Mouse (Mus musculus) frontal cortex, adult 2 months (tissue): ENCODE measurements around the gene Zyx. TPM values are rescaled to one million over a fixed set of nuclear protein-coding genes. Genes with fewer than 3 reads are reported as not detected.

ENCODE experiments used
- DNase-seq, 2 experiments: peaks; one replicate each; pipeline ENCODE4 v3.0.0; 2022; ENCODE audit warnings: low spot score in 1 of 2; ENCODE audit errors: extremely low spot score in 1 of 2
- polyA plus RNA-seq: library from polyadenylated mRNA; depleted of rRNA; stranded (reverse); fragments of >200 nt; gene quantifications from 2 replicates; pipeline ENCODE4 v1.2.3, GENCODE M21; 2012; rRNA removed

The Zyx gene
- polyA plus RNA-seq = 59.7 and 69.8 TPM in 2 replicates

DNA sequence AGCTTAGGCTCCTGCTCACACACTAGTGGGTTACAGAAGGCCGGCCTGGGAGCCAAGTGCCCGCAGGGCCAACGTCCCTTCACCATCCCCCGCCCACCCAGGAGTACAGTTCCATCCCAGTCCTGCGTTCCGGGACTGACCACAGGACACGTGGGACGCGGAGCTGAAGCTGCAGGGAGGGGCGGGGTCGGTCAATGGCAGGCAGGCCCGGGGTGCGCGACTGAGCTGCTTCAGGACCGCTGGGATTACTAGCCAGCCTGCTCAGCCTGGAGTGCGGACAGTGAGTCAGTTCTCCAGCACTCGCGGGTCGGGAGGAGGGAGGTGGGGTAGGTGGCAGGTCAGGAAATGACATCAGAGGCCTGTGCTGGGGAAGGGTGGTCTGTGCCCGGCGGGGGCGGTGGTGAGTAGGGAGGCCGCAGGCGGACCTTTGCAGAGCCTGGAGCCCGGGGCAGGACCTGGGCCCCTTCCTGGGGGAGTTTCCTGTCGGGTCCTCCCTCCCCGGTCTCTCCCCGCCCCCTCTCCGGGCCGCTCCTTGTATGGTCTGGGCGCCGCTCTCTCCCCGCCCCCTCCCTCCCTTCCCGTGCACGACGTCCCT, at the start of gene Zyx:
Gene Zyx (plus strand): TSS at position 205 of the 595 bp plus-strand sequence.
- peak; percentile 65 to 79 for DNase-seq

DNA sequence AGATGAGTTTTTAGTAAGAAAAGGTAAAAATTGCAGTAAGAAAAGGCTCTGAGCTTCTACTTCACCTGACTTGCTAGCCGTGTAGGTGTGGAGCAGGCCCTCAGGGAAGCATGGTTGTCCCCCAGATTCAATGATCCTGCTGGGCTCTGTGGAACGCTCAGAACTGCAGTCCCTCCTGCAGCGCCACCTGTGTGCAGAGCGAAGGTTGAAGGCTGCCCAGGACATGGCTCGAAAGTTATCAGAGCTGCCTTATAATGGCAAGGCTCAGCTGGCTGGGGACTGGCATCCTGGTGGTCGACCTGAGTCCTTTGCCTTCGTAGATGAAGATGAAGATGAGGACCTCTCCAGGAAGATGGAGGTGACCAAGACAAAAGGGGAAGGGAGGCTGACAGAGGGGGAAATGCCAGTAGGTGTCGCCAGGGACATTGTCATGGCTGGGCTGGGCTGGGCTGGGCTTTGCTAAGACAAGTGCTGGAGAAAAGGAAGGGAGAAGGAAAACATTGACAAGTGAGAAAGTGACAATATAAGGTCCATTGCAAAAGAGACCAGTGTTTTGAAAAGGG, 39.5 kb upstream of the Zyx start:
- DNase-seq = no peak

DNA sequence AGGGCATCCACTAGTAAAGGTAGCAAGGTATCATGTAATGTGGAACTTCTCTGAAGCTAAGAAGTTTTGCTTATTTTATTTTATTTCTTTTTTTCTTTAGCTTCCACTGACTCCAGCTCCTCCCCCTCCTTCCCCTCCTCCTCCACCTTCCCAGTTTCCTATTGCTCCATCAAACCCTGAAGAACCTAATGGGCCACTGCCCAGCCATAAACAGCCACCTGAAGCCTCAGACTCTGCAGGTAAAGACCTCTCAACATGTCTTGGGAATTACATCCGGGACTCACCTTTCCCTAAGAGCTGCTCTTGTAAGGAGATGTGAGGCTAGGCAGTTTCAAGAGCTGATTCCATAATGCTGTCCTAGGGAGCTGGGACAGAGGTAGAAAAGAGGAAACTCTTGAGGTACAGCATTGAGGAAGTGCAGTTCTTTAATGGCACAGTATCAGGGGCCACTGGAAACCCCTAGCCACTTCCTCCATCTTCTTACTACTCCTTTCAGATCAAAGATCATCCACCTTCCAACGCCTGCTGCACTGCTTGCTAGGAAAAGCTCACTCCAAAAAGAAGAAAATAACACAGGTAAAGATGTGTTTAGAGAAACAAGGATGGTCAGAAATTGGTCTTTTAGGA, 38.9 kb upstream of the Zyx start:
- no peak for DNase-seq

DNA sequence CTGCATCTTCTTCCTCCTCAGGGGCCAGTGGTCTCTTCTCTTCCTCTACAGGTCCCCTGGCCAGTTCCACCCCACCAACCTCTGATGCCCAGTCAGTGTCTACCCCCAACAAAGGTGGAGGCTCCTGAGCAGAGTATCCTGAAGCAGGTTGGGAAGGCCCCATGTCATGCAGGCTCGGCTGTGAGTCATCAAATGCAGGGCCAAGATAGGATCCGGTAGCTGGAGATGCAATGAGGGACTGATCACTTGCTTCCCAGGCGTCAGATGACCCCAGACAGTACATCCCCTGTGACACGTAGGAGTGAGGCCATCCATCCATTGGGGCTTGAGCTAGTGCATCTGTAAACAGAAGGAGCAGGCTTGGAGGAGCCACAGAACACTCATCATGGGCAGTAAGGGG, 31.1 kb upstream of the Zyx start:
- no peak for DNase-seq

DNA sequence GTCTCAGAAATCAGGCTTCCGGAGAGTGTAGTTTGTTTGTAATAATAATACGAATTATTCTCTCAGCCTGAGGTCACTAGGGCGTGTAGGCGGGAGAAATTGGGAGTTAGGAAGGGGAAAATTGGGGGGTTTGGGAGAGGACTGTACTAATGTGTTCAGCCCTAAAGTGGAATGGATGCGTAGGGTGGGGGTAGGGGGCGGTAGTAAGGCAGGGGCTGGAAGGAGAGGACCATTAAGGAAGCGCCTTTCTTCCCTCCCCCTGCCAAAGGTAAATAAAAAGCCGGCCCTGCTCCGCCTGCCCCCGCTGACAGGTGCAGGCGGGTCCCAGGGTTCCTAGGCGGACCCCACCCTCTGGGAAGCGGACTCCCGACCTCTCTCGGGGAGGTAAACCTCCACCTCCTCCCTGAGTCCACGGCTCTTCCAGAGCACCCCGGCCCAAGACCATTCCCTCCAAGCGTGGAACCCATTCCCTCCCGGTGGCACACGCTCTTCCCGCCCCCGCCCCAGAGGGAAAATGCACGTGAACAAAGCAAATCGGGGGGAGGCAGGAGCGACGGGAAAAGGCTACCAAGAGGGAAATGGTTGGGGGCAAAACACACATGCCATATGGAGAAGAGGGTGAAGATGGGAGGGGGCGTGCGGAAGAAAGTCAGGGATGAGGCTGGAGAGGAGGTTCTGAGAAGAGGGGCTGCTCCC, 25.9 kb upstream of the Zyx start:
- DNase-seq = no peak

DNA sequence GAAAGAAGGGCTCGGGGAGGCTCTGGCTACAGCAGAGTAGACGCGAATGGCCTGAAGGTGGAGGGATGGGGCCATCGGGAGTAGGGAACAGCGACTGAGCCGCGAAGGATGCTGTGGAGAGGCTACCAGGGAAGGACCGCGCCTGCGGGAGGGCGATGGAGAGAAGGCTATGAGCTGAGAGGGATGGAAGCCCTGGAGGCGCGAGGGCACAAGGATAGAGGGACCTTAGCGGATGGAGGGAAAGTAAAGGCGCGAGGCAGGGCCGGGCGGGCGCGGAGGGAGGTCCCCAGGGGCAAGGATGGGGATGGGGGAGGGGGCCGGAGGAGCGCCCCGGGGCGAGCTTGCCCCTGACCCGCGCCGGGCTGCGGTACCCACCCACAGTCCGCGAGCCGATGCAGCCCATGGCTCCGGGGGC, 25.4 kb upstream of the Zyx start:
- no peak for DNase-seq

DNA sequence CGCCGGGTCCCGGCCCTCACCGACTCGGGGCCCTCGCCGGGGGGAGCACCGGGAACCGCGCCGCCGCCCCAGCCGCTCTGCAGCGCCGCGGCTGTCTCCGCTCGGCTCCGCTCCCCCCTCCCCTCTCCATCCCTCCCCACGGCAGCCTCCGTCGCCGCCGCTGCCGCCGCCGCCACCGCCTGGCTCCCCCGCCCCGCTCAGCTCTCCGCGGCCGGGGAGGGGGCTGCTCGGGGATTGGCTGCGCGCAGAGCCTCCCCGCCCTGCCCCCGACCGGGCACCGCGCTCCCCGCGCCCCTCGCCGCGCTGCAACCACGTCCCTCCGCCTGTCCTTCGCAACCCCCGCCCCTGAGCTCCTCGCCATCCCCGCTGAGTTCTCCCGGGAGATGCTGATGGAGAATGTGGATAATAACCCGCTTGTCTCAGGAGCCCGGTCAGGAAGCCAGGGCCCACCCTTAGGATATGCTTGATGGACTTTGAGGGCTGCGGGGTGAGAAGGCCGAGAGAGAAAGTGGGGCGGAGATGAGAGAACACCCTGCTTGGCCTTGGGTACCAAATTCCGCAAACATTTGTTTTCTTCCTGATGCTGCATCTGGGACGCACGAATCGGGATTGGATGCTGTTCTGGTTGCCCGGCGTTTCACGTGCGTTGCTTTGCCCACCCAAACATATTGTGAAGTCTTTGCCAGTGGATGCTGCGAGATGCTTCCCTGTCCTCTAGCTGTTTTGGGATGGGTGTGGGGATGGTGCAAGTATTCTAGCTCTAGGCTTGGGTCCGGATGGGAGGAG, 24.8 kb upstream of the Zyx start, which contains the start of gene Fam131b:
Gene Fam131b (minus strand): TSS at position 162 of the 786 bp plus-strand sequence.
- DNase-seq = peak in 1 of 2 experiments; percentile 72

DNA sequence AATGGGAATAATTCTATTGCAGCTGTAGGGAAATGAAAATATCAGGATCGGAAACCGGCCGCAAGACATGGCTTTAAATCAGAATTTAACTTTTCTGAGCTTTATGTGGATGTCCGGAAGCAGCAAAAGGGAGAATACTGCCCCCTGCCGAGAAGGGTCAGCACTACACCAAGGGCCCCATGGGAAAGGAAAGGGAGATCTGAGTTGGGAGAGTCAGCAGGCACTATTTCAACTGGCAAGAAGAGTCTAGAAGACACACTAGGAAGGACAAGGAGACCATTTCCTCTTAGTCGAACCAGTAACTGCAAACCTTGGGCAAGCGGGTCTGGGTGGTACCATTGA, 24.2 kb upstream of the Zyx start:
- DNase-seq = peak; percentile 66 to 94

DNA sequence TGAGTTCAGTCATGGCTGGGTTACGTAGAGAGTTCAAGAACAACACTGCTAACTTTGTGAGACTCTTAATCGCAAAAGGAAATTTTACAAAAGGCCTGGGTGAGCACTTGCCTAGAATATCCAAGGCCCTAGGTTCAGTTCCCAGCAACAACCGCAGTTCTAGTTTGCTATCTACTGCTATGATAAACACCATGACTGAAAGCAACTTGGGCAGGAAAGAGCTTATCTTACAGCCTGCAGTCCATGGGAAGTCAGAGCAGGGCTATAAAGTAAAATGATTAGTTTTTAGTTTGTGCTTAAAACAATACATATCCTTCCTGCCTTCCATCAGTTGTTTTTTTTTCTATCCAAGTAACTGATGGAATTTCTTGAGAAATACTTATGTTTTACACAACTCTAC, 22.9 kb upstream of the Zyx start:
- no peak for DNase-seq

DNA sequence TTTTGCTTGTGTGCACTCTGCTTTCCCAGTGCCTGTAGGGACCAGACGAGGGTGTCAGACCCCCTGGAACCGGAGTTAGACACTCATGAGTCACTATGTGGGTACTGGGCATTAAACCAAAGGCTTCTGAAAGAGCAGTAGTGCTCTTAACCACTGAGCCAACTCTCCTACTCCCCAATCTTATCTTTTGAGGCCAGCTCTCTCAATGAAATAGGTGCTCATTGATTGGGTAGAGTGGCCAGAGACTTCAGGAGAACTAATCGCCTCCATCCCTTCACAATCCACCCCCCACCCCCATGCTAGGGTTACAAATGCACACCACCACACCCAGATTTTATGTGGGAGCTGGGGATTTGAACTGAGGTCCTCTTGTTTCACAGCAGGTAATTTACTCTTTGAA, 20.7 kb upstream of the Zyx start:
- DNase-seq = no peak

DNA sequence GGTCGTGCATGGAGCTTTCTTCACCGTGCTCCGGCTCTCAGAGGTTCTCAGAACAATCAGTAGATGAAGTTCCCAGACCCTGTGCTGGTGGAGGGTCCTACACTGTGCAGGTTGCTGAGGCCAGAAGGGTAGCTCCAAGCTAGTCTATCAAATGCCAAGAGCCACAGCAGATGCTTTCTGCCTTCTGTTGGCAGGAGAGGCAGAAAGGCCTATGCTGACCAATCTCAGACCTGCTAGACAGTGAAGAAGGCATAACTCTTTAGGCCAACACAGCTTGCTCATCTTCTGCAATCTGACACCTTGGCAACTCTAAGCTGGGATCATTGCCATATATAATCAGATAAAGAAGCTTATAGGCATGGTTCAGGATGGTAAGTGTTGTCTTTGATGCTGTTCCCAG, 19.2 kb upstream of the Zyx start:
- no peak for DNase-seq

DNA sequence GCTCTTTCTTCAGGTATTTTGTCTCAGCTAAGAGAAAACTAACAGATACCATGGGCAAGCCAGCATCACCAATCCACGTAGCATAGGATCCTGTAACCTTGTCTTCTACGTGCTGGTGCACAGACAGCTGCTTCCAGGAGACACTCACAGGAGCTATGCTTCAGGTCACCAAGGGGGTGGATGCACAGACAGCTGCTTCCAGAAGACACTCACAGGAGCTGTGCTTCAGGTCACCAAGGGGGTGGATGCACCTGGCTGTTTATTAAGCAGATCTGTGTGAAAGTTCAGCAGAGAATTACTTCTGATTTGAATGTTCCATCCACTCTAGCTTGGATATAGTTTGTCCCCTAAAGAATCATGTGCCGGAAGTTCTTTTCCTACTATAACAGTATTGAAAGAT, 18.5 kb upstream of the Zyx start:
- DNase-seq = no peak

DNA sequence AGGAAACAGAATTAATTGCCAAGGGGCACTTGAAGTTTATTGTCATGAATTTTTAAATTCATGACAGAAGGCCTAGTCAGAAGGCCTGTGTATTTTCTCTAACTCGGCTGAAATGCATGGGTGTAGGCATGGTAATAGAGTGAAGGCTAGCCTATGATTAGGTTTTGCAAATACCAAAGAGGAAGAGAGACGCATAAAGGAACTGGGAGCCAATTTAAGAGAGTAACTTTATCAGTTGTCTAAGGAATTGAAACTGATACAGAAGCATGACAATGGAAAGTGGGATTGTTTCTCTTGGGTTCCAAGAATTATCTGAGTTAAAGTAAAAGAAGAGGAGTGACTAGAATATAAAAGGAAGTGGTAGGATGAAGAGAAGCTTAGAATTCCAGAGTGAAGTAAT, 10.2 kb upstream of the Zyx start:
- DNase-seq = no peak

DNA sequence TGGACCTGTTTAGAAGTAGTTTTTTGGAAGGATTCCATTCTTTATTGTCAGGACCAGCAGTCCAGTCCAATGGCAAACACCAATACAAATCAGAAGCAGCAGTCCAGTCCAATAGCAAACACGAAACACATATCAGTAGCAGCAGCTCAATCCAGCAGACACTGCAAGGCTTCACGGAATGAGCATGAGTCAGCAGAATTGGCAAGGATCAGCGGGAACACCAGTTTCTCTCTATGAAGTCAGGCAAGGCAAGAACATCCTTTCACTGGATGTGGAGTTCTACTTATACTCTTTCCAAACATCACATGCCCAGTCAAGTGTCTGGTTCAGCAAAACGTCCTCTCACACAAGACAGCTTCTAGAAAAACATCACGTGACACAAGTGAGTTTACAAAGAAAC, 9.4 kb upstream of the Zyx start:
- DNase-seq = peak in 1 of 2 experiments; percentile 51

DNA sequence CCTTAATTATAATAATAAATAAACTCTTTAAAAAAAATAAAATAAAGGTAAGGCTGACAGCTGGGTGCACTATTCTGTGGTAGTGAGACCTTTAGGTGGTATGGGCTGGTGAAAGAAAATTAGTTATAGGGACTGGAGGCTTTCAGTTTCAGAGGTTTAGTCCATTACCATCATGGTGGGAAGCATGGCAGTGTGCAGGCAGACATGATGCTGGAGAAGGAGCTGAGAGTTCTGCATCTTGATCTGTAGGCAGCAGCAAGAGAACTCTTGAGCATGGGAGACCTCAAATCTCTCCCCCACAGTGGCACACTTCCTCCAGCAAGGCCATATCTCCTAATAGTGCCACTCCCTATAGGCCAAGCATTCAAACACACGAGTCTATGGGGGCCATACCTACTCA, 7.3 kb upstream of the Zyx start:
- DNase-seq = no peak

DNA sequence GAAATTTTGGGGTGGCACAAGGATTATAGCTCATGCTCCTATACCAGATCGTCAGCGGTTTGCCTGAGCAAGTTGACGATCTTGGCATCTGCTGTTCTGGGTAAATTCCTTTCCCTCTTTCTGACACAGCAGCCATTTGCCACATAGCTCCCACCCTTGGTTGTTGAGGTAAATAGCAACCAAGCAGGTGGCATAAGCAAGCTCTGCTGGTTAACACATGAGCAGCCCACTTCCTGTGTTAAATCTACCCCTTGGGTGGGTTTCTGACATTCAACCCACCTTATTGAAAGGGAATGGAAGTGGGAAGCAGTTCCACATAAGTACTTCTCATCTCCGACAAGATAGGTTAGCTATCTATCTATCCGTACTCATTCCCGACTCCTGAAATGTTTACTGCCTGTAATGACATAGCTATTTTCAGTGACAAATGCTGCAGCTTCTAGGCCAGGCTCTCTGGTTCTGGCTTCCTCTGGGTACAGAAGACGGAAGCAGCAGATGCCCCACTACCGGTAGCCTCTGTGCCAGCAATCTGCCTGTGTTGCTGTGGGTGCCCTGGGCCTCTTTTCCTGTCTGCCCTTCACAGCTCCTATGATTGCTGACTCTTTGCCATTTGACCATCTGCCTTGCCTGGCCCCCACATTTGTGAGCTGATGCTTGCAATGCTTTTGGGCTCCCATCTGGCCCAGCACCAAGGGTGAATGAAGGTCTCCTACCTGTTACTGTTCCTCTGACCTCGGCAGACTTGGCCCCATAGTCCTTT, 5.9 kb upstream of the Zyx start:
- DNase-seq = no peak

DNA sequence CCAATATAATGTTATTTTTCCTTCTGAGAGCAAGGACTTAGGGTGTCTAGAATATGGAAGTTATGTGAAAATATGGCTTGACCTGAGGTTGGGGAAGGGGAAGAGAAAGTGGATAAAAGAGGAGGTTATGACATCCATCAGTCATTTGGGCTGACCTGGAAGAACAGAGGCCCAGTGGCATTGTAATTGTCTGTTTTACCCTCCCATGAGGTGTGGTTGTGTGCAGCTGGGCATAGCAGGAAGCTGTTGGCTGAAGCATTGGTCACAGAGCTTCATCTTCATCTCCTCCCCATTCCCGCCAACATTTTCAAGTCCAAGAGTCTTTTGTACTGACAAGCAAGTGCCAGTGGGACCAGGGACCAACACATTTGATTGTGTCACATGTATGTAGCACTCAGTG, 5.2 kb upstream of the Zyx start:
- no peak for DNase-seq

DNA sequence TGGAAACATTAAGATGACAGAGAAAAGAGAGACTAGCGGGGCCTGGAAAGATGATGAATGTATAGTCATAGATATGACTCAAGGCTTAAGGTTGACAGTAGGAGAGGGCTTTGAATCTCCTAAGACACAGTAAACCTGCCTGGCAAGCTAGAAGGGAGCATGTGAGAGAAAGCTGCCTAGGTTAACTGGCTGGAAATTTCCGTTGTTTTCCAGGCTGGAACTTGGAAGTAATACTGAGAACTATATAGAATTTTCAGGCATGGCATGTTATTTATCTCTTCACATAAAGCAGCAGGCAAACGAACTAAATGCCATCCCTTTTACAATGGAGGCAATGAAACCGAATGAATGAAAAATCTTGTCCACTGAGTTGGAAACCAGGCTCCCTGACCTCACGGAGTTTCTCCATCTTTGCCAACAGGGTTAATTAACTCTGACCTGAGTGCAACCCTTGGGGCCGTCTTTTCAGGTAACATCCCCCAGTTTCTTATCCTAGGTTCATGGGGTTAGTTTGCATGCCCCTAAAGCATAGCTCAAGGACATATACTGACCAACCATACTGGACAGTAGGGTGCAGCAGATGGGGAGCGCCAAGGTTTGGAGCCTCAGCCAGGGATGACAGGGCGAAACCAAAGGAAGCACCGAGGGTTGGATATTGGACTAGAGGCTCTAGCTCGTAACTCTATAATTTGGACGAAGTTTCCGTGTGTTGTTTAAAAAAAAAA, 987 bp upstream of the Zyx start:
- DNase-seq = no peak

DNA sequence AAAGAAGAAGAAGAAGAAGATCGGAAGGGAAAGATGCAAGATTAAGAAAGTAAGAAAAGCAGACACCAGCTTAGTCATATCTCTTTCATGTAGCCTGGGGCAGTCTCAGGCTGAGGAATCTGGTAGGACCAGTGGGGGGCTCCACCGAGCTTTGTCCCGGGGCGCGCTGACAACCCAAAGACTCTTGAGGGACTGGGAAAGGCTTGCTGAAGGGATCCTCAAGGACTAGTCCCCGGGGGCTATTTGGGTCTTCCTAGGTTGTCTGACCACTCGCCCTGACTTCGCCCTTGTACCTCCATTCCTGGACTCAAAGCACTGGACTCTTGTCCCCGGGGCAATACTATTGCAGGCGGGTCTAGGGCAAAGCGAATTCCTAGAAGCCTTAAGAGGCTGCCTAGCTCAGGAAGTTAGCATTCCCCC, 414 bp upstream of the Zyx start:
- peak in 1 of 2 experiments; percentile 84 for DNase-seq
